Mouse (Mus musculus) mouse trophoblast stem cell (cell line): ENCODE results near the gene Smr2.

Experiments
- in situ Hi-C, 2 experiments: fragments of 300-500 bp; cut with MseI, MboI; formaldehyde crosslinking; loops; 2 replicates in 1 of 2; 3 replicates in 1 of 2; pipeline ENCODE4 v1.15.1; 2025

The Smr2 gene

DNA sequence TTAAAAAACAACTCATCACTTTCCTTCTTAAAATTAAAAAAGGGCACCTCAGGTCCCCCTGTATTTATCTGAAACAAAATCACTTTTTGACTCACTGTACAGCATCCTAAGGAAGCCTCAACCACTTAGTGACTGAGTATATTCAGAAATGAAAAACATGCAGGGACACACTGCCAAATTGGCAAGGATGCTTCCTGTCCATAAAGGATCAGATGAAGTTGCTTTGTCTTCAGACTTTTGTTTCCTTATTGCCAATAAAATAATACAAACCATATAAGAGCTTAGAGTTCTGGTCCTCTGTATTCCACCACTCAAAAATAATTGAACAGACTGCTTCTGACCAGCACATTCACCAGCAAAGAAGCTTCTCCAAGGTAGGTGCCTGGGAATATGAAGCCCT is at the start of gene Smr2:
Gene Smr2, plus strand, starts transcription at position 301 of the 400 bp plus-strand sequence.
- in situ Hi-C loops = loop anchor here (5.0 to 10.0 kb wide), 2 partner anchors 109 to 116 kb away; no protein-coding TSS in a partner anchor

DNA sequence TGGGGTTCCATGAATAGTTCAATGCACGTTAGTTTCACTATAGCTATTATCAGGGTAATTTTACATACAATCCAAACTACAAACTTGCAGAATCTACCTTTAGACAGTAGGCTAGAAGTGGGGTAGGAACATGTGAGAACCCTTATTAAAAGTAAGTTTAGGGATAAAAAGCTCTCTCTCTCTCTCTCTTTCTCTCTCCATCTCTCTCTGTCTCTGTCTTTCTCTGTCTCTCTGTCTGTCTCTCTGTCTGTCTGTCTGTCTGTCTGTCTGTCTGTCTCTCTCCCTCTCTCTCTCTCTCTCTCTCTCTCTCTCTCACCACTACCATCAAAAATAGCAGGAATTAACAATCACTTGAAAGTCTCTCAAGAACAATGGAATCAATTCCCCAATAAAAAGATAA is 25.1 kb downstream of the Smr2 start, which contains the start of gene Gm11116:
Gene Gm11116, minus strand, starts transcription at position 101 of the 400 bp plus-strand sequence.
- in situ Hi-C loops = no loop called here

DNA sequence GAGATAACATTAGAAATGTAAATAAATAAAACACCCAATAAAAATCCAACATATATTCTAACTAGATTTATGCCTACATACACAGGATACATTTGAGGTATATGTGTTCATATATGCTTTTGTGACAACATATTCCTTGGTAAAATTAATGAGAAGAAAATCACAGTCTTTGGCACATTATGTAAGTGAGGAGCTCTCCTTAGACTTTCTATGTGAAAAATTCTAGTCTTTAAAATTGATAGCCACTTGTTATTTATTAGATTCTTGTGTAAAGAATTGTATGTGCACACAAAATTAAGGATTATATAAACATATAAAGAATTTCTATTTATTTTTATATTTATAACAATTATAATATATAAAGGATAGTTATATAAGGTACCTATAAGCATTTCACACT is 67.6 kb downstream of the Smr2 start, which contains the start of gene Gm11115:
Gene Gm11115, minus strand, starts transcription at position 101 of the 400 bp plus-strand sequence.
- in situ Hi-C loops = no loop called here
